Mouse (Mus musculus) G1E (cell line): ENCODE data around the gene Gabrd.

Source experiments
- CTCF ChIP-seq: IDR thresholded peaks from 2 replicates; pipeline ENCODE4 v1.5.1; 2012; ENCODE audit warnings: low read depth, low read length, inconsistent platforms, mixed read lengths
- GATA1 ChIP-seq: IDR thresholded peaks from 2 replicates; pipeline ENCODE4 v1.6.1; 2012; ENCODE audit warnings: borderline replicate concordance, low read length, inconsistent platforms, mixed read lengths
- GATA2 ChIP-seq: IDR thresholded peaks from 2 replicates; pipeline ENCODE4 v1.6.1; 2012; ENCODE audit warnings: low read depth, low read length, inconsistent platforms, borderline replicate concordance
- POLR2AphosphoS5 ChIP-seq: IDR thresholded peaks from 2 replicates; pipeline ENCODE4 v1.6.1; 2012; ENCODE audit warnings: low read depth, low read length, inconsistent platforms; ENCODE audit not compliant: insufficient replicate concordance
- TAL1 ChIP-seq: conservative IDR thresholded peaks from 2 replicates; pipeline ENCODE4 v1.6.1; 2012; ENCODE audit warnings: low read depth, low read length, inconsistent platforms, mixed read lengths

- TF ChIP-seq GATA1 (no peak), CTCF (no peak), POLR2AphosphoS5 (no peak), GATA2 (no peak), TAL1 (no peak)
Observed at GRCm38 (mm10) chr4:155397511-155398221, at the start of gene Gabrd.
